ENCODE assay signal across 13 mouse cellular contexts in the genomic region with DNA sequence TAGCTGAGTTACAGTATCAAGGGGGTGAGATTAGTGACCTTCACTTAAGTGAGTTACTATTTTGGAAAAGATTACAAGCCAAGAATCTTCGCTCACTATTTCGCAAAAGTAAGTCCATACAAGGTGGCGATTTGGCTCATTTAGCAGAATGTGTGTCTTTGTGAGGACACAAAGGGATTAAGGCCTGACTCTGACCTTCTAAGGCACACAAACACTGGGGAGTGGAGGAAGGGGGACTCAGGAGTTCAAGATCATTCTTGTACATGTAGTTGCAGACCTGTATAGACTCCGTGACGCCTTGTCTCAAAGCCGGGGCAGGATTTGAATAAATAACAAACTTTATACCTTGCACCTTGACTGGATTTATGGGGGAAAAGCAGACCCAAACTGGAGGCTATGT.
"Had no signal": no experiment of that assay in that cellular context is flagged by ENCODE, and none has a peak within 500 bp of the region (broad histone marks: within the 10 kb centered on the region; RNA-seq: fewer than 3 reads in every experiment).

No protein-coding gene starts in this region.

- H3K36me3 ChIP-seq: midbrain, embryonic 10.5 days; midbrain, embryonic 12.5 days; neural tube, embryonic 12.5 days had no signal

- H3K9ac ChIP-seq: lung, embryonic 14.5 days; midbrain, embryonic 12.5 days; neural tube, embryonic 12.5 days had no signal

- H3K4me2 ChIP-seq: lung, embryonic 14.5 days; midbrain, embryonic 12.5 days; neural tube, embryonic 12.5 days had no signal

- ATAC-seq: midbrain, embryonic 16.5 days had no signal

- H3K27ac ChIP-seq: midbrain, embryonic 10.5 days; midbrain, embryonic 12.5 days; neural tube, embryonic 12.5 days had no signal

- DNase-seq: lung, adult 18-20 months; lung, embryonic 14.5 days; lung, postnatal 10 days; lung, postnatal 4 days; midbrain, embryonic 14.5 days; right cerebral cortex, postnatal 14 days; thymus, adult 18-20 months; thymus, postnatal 14 days; thymus, postnatal 36 days had no signal

- H3K4me3 ChIP-seq: midbrain, embryonic 10.5 days; midbrain, embryonic 12.5 days; neural tube, embryonic 12.5 days had no signal

- H3K4me1 ChIP-seq: neural tube, embryonic 12.5 days had no signal

- H3K9me3 ChIP-seq: midbrain, embryonic 10.5 days; midbrain, embryonic 12.5 days; neural tube, embryonic 12.5 days had no signal

- H3K27me3 ChIP-seq: midbrain, embryonic 12.5 days; neural tube, embryonic 12.5 days had no signal
